Mouse (Mus musculus): ENCODE results near the gene Acot7. TPM values are rescaled to one million over a fixed set of nuclear protein-coding genes. Genes with fewer than 3 reads are reported as not detected.
A peak's percentile ranks its signal among the peaks of the same experiment; 100 is the strongest.

Acot7 gene
- polyA plus RNA-seq, 1 experiment from 2014 or later, result 51.1 TPM

- WGBS, result 37% methylated on average over 6 of the region's 6 CpGs
- ATAC-seq (replicated peaks; ENCODE audit: low FRiP score) (peak; percentile 34; the same call in 1 of the 2 replicates), DNase-seq (ENCODE audit: low spot score) (peak; percentile 87)
- no peaks in the 10 kb centered on the region for H3K36me3 ChIP-seq (ENCODE audit: control insufficient read depth, insufficient read depth, low read length)
- no peak overlapping the region for H3K27ac ChIP-seq (ENCODE audit: low read depth, low read length)
- no peaks in the 10 kb centered on the region for H3K27me3 ChIP-seq (replicated peaks; ENCODE audit: control insufficient read depth, insufficient read depth, low read length)
- no peak overlapping the region for H3K9ac ChIP-seq (ENCODE audit: low read depth, low read length)
- no peak overlapping the region for H3K4me2 ChIP-seq
- no peak overlapping the region for H3K4me3 ChIP-seq (ENCODE audit: low read depth, low read length)
- no peaks in the 10 kb centered on the region for H3K9me3 ChIP-seq (ENCODE audit: control insufficient read depth, low read length)
- H3K4me1 ChIP-seq (replicated peaks; ENCODE audit: control insufficient read depth, insufficient read depth, low read length), result peaks cover 10% of the 10 kb centered on the region; the same call in 1 of the 2 replicates
These were observed 36.0 kb downstream of the Acot7 start for GRCm38 (mm10) chr4:152213760-152214480.

GRCm38 (mm10) chr4:152214871-152215415, 37.0 kb downstream of the Acot7 start:
- Histone ChIP-seq H3K4me1 (replicated peaks; ENCODE audit: control insufficient read depth, insufficient read depth, low read length) (peaks cover 10% of the 10 kb centered on the region; the same call in 1 of the 2 replicates), H3K9ac (ENCODE audit: low read depth, low read length) (no peak overlapping the region), H3K4me3 (ENCODE audit: low read depth, low read length) (no peak overlapping the region), H3K27ac (ENCODE audit: low read depth, low read length) (no peak overlapping the region), H3K27me3 (replicated peaks; ENCODE audit: control insufficient read depth, insufficient read depth, low read length) (no peaks in the 10 kb centered on the region), H3K9me3 (ENCODE audit: control insufficient read depth, low read length) (no peaks in the 10 kb centered on the region), H3K4me2 (no peak overlapping the region), H3K36me3 (ENCODE audit: control insufficient read depth, insufficient read depth, low read length) (no peaks in the 10 kb centered on the region)
- ATAC-seq (replicated peaks; ENCODE audit: low FRiP score) (no peak), DNase-seq (ENCODE audit: low spot score) (no peak)
- WGBS, result 77% methylated on average over 8 of the region's 8 CpGs

- H3K4me3 ChIP-seq (ENCODE audit: low read depth, low read length), result no peak overlapping the region
- DNase-seq (ENCODE audit: low spot score), result no peak
These were observed 41.7 kb downstream of the Acot7 start for GRCm38 (mm10) chr4:152219591-152219990.

GRCm38 (mm10) chr4:152220771-152221410, 43.0 kb downstream of the Acot7 start:
- ATAC-seq (replicated peaks; ENCODE audit: low FRiP score) (no peak), DNase-seq (ENCODE audit: low spot score) (no peak)
- Histone ChIP-seq H3K4me1 (replicated peaks; ENCODE audit: control insufficient read depth, insufficient read depth, low read length) (no peaks in the 10 kb centered on the region), H3K27ac (ENCODE audit: low read depth, low read length) (no peak overlapping the region), H3K9me3 (ENCODE audit: control insufficient read depth, low read length) (no peaks in the 10 kb centered on the region), H3K27me3 (replicated peaks; ENCODE audit: control insufficient read depth, insufficient read depth, low read length) (no peaks in the 10 kb centered on the region), H3K4me3 (ENCODE audit: low read depth, low read length) (no peak overlapping the region), H3K9ac (ENCODE audit: low read depth, low read length) (no peak overlapping the region), H3K4me2 (no peak overlapping the region), H3K36me3 (ENCODE audit: control insufficient read depth, insufficient read depth, low read length) (no peaks in the 10 kb centered on the region)
- WGBS, result 80% methylated on average over 6 of the region's 7 CpGs

More at GRCm38 (mm10) chr4:152219591-152219990, 41.7 kb downstream of the Acot7 start:
- Histone ChIP-seq H3K4me2 (no peak overlapping the region), H3K27me3 (replicated peaks; ENCODE audit: control insufficient read depth, insufficient read depth, low read length) (no peaks in the 10 kb centered on the region), H3K9ac (ENCODE audit: low read depth, low read length) (no peak overlapping the region), H3K36me3 (ENCODE audit: control insufficient read depth, insufficient read depth, low read length) (no peaks in the 10 kb centered on the region), H3K9me3 (ENCODE audit: control insufficient read depth, low read length) (no peaks in the 10 kb centered on the region), H3K4me1 (replicated peaks; ENCODE audit: control insufficient read depth, insufficient read depth, low read length) (0 out of 2 replicates have a peak, but pooled peaks cover 2% of the 10 kb centered on the region), H3K27ac (ENCODE audit: low read depth, low read length) (no peak overlapping the region)
- no peak for ATAC-seq (replicated peaks; ENCODE audit: low FRiP score)
- WGBS, result 90% methylated on average over 3 of the region's 3 CpGs

GRCm38 (mm10) chr4:152221411-152221887, 43.5 kb downstream of the Acot7 start:
- ATAC-seq (replicated peaks; ENCODE audit: low FRiP score), result no peak
- Histone ChIP-seq H3K27ac (ENCODE audit: low read depth, low read length) (no peak overlapping the region), H3K27me3 (replicated peaks; ENCODE audit: control insufficient read depth, insufficient read depth, low read length) (no peaks in the 10 kb centered on the region), H3K9me3 (ENCODE audit: control insufficient read depth, low read length) (no peaks in the 10 kb centered on the region), H3K4me3 (ENCODE audit: low read depth, low read length) (no peak overlapping the region), H3K4me2 (no peak overlapping the region), H3K4me1 (replicated peaks; ENCODE audit: control insufficient read depth, insufficient read depth, low read length) (no peaks in the 10 kb centered on the region), H3K36me3 (ENCODE audit: control insufficient read depth, insufficient read depth, low read length) (no peaks in the 10 kb centered on the region), H3K9ac (ENCODE audit: low read depth, low read length) (no peak overlapping the region)
- DNase-seq (ENCODE audit: low spot score), result no peak
- WGBS, result 78% methylated on average over 9 of the region's 9 CpGs

GRCm38 (mm10) chr4:152222111-152222510, 44.2 kb downstream of the Acot7 start:
- no peak for ATAC-seq (replicated peaks; ENCODE audit: low FRiP score)
- Histone ChIP-seq H3K36me3 (ENCODE audit: control insufficient read depth, insufficient read depth, low read length) (no peaks in the 10 kb centered on the region), H3K4me2 (no peak overlapping the region), H3K27ac (ENCODE audit: low read depth, low read length) (no peak overlapping the region), H3K9me3 (ENCODE audit: control insufficient read depth, low read length) (no peaks in the 10 kb centered on the region), H3K9ac (ENCODE audit: low read depth, low read length) (no peak overlapping the region), H3K27me3 (replicated peaks; ENCODE audit: control insufficient read depth, insufficient read depth, low read length) (no peaks in the 10 kb centered on the region), H3K4me3 (ENCODE audit: low read depth, low read length) (no peak overlapping the region), H3K4me1 (replicated peaks; ENCODE audit: control insufficient read depth, insufficient read depth, low read length) (no peaks in the 10 kb centered on the region)
- WGBS, result 86% methylated on average over 6 of the region's 6 CpGs
- no peak for DNase-seq (ENCODE audit: low spot score)

GRCm38 (mm10) chr4:152222513-152222912, 44.6 kb downstream of the Acot7 start:
- WGBS, result 36% methylated on average over 1 of the region's 1 CpGs

GRCm38 (mm10) chr4:152224156-152224555, 46.2 kb downstream of the Acot7 start:
- no peaks in the 10 kb centered on the region for H3K9me3 ChIP-seq (ENCODE audit: control insufficient read depth, low read length)
- H3K4me3 ChIP-seq (ENCODE audit: low read depth, low read length), result no peak overlapping the region
- H3K27me3 ChIP-seq (replicated peaks; ENCODE audit: control insufficient read depth, insufficient read depth, low read length), result no peaks in the 10 kb centered on the region
- no peak for DNase-seq (ENCODE audit: low spot score)
- H3K9ac ChIP-seq (ENCODE audit: low read depth, low read length), result no peak overlapping the region
- no peak overlapping the region for H3K27ac ChIP-seq (ENCODE audit: low read depth, low read length)
- no peaks in the 10 kb centered on the region for H3K4me1 ChIP-seq (replicated peaks; ENCODE audit: control insufficient read depth, insufficient read depth, low read length)
- H3K4me2 ChIP-seq, result no peak overlapping the region
- no peaks in the 10 kb centered on the region for H3K36me3 ChIP-seq (ENCODE audit: control insufficient read depth, insufficient read depth, low read length)
- 56% methylated on average over 5 of the region's 5 CpGs for WGBS
- ATAC-seq (replicated peaks; ENCODE audit: low FRiP score), result no peak

More at GRCm38 (mm10) chr4:152222513-152222912, 44.6 kb downstream of the Acot7 start:
- Histone ChIP-seq H3K4me2 (no peak overlapping the region), H3K9ac (ENCODE audit: low read depth, low read length) (no peak overlapping the region), H3K27ac (ENCODE audit: low read depth, low read length) (no peak overlapping the region), H3K4me3 (ENCODE audit: low read depth, low read length) (no peak overlapping the region), H3K9me3 (ENCODE audit: control insufficient read depth, low read length) (no peaks in the 10 kb centered on the region), H3K36me3 (ENCODE audit: control insufficient read depth, insufficient read depth, low read length) (no peaks in the 10 kb centered on the region), H3K4me1 (replicated peaks; ENCODE audit: control insufficient read depth, insufficient read depth, low read length) (no peaks in the 10 kb centered on the region), H3K27me3 (replicated peaks; ENCODE audit: control insufficient read depth, insufficient read depth, low read length) (no peaks in the 10 kb centered on the region)
- DNase-seq (ENCODE audit: low spot score), result no peak
- no peak for ATAC-seq (replicated peaks; ENCODE audit: low FRiP score)

Data from liver, embryonic 11.5 days (tissue).